Mouse (Mus musculus) granulocyte monocyte progenitor cell, adult 5-6 weeks (primary cell): ENCODE results near the gene Flrt1. TPM values are rescaled to one million over a fixed set of nuclear protein-coding genes. Genes with fewer than 3 reads are reported as not detected.

Experiments used
- ATAC-seq: replicated peaks from 2 replicates; pipeline ENCODE4 v1.8.0; 2016; ENCODE audit warnings: mild to moderate bottlenecking, moderate TSS enrichment, inconsistent platforms; ENCODE audit not compliant: poor library complexity, severe bottlenecking
- total RNA-seq, 2 experiments: library from RNA; stranded (forward) in 1 of 2; stranded (reverse) in 1 of 2; fragments of 200-712, 200-1000 nt in 1 of 2; fragments of >200 nt in 1 of 2; fragmentation: Nextera tagmentation in 1 of 2; gene quantifications; 2 replicates each; pipeline ENCODE4 v1.2.3; 2014 to 2017

Flrt1 gene
- not detected in 2 replicates for total RNA-seq (2014; fragmentation: Nextera tagmentation)
- total RNA-seq (2017), result not detected in 2 replicates

DNA sequence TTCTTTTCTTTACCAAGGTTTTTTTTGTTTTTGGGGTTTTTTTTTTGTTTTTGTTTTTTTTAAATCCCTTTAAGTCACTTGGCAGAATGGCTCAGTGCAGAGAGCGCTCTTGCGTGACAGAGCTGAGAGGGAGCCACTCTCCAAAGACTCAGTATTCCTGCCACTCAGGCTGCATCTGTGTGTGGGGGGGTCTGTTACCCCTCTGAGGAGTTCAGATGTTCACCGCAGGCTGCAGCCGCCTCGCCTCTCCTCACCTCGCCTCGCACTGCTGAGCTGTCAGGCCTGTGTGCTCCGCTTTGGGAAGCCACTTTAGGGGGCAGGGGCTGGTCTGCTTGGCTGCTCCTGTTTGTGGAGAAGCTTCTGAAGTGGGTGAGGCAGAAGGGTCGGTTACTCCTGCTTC, at the start of gene Flrt1:
TSS of gene Flrt1 (minus strand) at position 186 of the 400 bp plus-strand sequence.
- ATAC-seq, result no peak

DNA sequence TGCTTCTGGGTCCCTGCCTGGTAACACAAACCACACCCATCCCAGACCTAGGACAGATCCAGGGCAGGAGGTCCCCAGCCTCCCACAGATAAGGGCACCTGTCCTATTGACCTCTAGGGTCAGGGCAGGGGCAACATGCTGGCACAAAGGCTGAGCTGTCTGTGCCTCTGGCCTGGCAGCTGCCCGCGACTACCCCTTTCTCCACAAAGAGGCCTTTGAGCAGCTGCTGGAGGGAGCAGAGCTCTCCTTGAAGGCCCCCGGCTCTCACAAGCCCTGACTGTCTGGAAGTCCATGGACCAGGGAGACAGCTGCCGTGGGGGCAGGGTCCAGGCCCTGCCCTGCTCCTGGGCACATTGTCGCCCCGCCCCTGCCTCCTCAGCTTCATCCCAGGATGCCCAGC, 49.7 kb upstream of the Flrt1 start:
- ATAC-seq, result no peak

DNA sequence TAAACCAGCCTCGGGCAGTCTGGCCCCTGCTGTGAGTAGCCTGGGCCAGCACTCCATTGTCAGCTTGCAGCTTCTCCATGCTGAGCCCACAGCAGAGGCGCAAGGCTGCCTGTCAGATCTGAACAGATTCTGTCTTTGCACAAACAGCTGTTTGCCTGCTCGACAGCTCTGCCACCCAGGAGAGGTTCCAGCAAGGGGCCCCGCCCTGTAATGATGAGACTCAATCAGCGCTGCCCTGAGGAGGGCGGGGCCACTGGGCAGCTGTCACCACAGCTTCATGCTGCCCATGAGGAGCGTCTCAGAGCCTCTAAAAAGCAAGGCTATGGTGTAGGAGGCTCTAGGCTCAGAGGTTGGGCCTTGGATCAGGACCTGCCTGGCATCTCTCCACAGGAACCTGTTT, 47.7 kb upstream of the Flrt1 start:
- no peak for ATAC-seq

DNA sequence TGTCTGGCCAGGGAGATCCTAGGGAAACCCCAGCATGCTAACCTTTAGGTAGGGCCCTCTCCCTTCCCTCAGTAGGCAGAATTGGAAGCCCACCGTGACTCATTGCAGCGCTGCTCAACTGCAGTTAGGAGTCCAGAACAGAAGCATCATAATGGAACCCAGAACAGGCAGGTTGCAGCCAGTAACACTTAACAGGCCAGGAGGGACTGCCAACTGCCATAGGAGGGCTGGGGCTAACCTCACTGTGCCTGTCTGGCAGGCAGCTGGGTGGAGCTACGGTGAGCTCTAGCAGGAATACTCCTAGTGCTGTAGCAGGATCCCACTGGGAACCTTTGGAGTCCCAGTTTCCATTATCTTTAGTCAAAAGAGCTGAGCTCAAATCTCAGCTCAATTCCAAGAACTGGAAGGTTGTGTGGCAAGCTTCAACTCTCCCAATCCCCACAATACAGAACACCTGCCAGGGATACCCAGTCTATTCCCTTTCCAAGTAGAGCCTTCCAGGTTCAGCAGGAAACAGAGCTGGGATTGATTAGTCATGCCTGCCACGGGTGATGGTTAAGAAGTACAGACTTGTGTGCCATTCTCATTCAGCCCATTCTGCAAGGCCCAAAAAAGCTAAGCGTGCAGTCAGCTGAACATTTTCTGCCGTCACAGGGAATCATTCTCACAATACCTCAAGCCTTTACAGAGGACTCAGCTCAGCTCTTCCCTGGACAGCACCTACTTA, 46.6 kb upstream of the Flrt1 start:
- no peak for ATAC-seq

DNA sequence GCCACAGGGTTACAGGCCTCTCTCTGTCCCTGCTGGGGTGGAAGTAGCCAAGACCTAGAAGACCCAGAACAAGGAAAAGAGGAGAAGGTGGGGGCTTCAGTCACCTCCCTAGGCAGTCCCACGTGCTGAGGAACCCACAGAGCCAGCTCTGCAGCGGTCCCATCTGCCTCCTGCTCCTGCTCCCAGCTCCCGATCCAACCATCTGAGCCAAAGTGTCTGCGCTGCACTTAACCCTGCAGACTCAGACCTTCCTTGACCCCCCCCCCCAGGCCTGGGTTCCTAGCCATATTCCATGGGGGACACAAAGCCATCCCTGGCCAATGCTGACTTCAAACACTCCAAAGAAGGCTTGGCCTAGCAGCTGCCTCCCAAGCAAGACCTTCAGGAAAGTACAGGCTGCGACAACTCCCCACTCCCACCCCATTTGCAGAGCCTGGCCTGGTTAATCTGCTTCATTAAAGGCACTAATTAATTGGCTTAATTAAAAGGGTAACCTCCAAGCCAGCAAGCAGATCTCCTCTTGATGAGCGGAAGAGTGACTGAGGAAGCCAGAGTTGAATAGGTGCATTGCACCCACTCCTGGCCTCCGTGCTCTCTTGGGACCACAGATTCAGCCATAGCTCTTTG, 45.9 kb upstream of the Flrt1 start:
- no peak for ATAC-seq

DNA sequence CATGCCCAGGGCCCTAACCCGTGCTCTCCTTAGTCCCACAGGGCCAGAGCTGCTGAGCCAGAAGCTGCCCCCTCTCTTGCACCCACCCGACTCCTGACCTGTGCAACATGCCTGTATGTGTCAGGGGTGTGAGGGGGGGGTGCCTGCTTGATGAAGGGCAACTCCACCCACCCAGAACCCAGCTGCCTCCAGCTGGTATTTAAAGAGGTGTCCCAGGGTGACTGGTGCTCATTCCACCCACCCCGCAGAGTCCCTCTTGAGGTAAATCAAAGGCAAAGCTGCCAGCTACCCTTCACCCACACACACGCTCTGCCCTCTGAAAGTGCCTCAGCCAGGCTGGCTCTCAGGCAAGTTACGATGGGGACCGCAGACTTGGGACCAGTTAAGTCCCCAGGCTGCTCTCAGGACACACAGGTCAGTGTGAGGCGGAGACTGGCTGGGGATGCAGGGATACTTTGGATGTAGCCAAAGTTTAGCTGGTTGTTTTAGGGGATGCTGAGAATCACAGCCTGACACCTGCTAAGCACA, 43.7 kb upstream of the Flrt1 start:
- ATAC-seq, result no peak

DNA sequence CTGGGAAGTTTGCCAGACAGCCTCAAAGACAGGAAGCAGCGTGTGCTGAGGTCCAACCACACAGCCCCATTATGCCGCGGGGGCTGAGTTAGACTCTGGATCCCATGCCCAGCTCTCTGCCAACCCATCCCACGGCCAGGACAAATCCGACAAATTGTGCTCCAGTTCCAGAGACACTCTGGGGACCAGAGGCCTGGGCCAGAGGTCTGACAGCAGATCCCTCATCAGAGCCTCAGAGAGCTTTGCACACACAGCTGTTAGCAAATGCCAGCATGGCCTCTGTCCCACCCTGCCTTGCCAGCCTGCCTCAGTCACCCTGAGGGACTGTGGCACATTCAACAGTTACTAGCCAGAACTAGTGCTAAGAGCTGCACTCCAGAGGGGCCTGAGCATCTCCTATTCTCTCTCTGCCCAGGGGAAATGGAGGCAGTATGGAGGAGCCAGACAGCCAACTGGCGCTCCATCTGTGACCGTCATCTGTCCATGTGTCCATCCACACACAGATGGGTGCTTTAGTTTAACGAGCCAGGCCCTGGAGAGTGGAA, 43.1 kb upstream of the Flrt1 start:
- no peak for ATAC-seq

DNA sequence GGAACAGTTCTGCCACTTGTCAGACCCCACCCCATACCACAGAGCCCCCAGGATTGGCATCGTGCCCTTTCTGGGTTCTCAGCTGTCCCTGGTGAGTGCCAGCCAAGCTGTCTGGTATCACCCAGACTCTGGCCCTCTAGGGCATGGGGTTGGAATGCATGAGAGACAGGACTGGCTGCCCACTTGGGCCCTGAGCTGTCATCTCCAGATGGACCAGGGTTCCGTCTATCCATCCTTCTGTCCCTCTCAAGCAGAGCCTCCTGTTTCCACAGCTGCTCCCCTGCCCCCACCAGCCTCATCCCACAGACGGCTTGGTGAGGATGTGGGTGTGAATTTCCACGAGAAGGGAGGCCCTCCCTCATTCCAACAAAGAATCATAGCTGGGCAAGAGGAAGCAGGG, 42.6 kb upstream of the Flrt1 start:
- no peak for ATAC-seq

DNA sequence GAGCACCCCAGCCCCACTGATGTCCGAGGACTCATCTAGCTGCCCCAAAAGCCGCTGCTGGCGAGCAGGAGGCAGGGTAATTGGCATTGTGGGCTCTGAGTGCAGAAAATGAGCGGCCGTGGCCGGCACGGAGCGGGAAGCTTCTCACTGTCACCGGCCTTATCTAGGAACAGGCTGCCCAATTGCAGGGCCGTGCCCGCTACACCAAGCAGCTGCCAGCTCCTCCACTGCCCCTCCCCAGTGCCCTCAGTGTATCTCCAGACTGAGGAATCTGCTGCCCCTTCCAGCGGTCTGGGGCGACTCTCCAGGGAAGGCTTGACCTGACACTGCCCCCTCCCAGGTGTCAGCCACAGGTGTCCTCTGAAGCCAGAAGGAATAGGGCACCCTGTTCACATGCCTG, 40.8 kb upstream of the Flrt1 start:
- no peak for ATAC-seq

DNA sequence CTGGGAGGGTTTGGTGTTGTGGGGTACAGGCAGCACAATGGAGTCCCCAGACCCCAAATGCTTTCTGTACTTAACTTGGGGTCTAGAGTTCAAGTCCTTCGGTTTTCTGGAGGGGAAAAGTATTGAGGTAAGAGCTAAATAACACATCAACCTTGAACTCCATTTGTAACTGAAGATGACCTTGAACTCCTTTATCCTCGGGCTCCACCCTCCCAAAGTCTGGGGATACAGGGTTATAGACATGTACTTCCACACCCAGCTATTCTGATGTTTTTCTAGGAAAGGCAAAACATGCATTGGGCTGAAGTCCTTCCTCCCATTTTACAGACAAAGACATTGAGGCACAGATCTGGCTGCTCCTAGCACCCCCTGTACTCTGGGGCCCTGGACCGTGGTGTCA, 38.9 kb upstream of the Flrt1 start:
- no peak for ATAC-seq

DNA sequence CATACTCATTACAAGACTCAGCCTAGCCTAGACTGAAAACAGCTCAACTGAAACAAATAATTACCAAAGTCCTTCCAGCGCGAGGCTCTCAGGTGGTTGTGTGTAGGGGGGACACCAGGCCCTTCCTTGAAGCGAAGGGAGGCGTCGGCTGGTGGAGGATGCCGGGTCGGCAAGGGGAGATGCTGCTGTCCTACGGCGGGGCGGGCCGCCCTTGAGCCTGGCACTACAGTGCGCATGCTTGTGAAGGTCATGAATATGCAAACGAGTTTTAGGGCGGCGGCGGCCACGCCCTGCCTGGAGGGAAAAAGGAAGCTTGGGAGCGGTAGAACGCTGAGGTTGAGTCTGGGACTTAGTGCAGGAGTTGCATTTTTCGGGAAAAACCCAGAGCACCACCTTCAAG, 38.3 kb upstream of the Flrt1 start:
- ATAC-seq, result peak; percentile 88

DNA sequence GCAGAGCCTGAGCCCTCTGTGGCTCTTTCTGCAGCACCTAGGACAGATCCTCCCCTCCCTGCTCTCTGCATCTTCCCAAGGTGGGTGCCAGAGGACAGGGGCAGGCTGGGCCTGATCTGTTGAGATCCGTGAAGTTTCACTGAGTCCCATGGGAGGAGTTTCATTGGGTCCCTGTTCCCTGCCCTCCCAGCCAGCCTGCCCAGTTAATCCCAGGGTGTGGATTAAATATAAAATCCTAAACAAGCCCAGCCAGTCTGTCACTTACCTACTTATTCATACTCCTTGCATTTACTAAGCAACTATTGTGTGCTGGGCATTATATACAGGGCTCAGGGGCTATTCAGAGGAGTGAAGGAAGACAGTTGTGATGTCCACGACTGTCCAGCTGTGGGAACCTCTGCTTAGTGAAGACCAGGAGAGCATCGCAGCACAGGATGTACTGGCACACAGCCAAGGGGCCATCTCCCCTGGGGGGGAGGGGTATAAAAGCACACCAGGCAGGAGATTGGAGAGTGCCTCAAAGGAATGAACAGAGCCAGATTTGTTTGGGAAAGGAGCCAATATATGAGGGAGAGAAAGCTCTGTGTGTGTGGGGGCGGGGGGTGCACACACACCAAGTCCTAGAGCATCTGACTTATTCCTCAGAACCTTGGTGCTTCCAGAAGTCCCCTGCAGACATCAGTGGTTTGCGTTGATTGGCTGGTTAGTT, 36.8 kb upstream of the Flrt1 start:
- ATAC-seq, result no peak

DNA sequence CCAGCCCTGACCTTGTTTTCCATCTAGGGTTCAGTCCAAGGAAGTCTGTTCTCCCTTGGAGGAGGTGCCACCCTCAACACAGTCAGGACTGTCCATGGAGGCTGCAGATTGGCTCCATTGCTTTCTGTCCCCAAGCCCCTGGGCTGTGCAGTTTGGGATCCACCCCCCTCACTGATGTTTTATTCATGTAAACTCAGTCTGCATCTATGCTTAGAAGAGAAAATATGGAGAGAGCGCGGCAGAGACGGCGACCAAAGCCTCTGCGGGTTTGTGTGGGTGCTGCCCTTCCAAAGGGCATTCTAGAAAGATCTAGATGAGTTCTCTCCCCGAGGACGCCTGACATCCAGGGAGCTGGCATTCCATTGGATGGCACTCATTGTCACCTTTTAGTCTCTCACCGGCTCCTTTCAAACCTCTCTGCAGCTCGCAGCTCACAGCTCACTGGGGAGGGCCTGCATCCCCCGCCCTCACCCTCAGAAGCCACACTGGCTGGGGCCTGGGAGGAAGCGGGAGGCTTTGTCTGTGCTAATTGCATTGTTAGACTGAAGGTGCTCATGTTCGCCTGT, 35.4 kb upstream of the Flrt1 start:
- ATAC-seq, result no peak

DNA sequence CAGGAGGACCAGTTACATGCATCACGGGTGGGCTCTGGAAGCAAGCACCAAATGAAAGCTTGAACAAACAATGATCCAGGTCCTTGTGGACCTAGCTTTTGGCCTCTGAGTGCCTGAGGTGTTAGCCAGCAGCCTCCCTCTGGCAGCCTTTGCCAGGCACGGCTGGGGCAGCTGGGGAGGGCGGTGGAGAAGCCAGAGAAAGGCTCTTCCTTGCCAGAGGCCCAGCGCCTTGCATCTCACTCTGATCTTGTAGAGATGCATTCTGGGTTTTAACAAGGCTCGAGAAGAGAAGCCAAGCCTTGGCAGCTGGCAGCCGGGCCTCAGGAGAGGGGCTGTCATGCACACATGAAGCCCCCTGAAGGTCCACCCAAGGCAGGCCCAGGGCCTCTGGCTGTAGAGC, 34.8 kb upstream of the Flrt1 start:
- ATAC-seq, result no peak

DNA sequence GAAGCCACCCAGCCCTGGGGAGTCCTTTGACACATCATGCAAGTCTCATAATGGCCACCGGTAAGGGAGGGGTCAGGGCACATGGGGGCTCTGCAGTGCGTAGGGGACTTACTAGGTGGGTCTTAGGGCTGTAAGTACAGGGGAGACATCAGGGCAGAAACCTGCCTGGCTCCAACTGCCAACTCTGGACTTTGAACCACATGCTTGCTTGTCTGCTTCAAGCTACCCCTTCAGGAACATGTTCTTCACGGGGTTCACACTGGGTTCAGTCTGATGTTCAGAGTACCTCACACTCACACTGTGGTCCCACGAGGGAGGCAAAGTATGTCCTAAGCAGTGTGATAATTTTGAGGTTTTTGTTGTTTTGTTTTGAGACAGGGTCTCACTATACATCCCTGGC, 33.8 kb upstream of the Flrt1 start:
- no peak for ATAC-seq

DNA sequence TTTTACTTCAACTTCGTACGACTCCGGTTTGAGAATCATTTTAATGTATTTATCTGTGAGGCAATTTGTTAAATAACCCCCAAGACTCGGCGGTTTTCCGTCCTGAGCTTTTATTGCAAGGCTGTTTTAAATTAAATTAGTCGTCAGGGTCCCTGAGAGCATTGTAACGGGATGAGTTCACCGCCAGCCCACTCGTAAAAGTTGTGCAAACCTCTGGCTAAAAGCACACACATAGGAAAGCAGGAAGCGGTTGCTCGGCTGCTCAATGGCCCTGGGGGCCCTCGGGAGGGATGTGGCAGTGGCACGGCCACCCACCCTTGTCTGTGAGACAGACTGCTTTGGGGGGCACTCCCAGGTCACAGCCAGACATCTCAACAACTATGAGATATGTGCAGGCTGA, 32.8 kb upstream of the Flrt1 start:
- no peak for ATAC-seq

DNA sequence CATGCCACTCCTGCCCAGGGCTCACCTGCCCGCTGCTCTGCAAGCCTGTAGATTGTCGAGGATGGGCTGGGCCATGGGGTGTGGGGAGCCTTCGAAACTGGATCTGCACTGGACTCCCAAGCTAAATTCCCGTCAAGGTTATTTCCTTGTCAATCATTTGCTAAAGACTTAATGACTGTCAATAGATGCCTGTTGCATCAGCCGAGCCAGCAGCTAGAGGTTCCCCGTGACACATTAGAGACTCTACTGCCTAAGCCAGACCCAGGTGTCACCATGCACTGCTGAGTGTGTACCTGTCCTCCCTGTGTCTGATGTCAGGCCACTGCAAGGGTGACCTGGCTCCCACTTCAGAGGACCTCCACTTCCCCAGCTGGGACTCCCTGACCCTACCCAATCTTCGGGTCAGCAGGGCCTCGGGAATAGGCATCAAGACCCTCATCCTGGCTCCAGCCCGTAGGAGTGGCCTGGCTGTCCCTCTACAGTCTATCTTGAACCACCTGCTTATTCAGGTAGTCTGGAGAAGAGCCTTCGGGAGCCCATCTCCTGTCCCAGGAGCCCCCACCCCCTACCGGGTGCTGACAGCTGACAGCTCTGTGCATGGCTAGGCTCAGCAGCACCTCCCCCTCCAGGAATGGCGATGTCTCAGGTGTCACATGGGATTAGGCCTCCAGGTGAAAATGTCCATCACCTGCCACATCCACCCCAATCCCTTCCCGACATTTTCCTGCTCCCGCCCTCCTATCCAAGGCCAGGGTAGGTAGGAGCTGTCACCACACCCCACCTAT, 31.4 kb upstream of the Flrt1 start:
- ATAC-seq, result no peak

DNA sequence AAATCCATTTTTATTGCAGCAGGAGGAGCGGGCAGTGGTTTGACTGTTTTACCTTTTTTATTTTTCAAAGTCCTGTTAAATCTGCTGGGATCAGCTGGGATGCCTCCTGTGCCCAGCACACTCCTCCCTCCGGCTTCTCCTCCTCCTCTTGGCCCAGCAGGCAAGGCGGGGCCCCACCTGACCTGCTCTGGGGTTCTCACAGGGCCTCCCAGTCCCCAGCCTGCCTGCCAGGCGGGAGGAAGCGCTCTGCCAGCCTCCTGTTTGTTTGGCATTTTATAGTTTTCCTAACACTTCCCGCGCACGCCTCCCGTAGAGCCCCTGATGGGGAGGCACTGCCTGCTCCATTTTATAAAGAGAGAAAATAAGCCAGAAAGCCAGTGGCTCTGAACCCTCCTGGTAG, 30.5 kb upstream of the Flrt1 start:
- no peak for ATAC-seq

DNA sequence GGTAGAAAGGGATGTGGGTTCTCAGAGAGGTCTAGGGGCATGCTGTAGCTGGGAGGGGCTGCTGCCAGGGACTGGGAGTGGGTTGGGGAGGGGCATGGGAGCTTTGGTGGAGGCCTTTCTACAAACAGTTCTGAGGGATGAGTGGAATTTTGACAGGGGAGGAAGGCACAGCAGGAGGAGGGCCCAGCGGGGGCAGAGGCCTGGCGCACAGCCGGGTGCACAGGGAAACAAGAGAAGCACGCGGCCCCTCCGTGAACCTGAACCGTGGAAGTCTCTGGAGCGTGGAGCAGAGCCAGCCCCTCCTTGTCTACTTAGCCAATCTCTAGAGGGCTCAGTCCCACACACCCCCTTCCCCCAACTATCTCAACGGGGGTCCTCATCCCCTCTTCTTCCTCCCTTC, 30.0 kb upstream of the Flrt1 start:
- no peak for ATAC-seq

DNA sequence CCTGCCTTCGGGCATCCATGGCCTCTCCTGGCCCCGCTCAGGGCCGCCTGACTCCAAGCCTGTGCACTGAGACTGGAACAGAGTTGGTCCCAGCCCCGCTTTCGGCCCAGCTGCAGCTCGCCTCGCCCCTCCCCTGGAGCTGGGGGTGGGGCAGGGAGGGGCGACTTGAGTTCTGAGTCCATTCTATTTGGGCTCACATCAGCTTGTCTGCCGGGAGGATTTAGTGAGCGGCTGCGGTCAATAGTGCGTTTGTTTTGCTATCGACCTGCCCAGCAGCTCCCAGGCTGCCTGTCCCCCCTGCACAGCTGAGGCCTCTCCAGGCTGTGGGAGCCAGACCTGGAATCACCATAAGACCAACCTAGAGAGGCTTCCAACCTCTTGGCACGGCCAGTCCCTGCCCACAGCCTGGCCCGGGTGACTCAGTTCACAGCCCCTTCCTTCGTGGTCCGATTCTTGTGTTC, 29.1 kb upstream of the Flrt1 start:
- ATAC-seq, result no peak
